Mouse (Mus musculus): ENCODE measurements at regions not wholly inside any gene's neighbourhood (a gene's known extent, or its start where the extent isn't known, plus 50 kb on each side); places are given as distances from the start of the nearest gene placed in this dataset.

DNA sequence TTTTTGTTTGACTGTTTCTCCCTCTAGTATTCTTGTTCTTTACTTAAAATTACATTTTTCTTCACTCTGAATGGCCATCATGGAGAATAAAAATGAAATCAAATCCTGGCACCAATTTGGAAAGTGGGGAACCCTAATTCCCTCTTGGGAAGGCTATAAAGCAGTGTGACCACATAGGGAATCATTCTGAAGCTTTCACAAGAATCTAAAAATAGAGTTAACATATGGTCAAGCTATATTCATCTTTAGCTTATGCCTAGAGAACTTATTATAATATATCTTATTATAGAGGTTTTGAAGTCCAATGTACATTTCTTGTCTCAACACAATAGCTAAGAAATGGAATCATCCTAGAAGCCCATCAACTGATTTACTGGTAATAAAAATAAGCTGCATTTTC, 448.5 kb downstream of the Slco4c1 start:
- Histone ChIP-seq H3K9ac (ENCODE audit: low read depth, low read length) (no peak overlapping the region), H3K79me2 (ENCODE audit: control insufficient read depth, insufficient read depth, low read length) (no peaks in the 10 kb centered on the region), H3K4me3 (ENCODE audit: insufficient read depth, low read depth, low read length) (no peak overlapping the region), H3K36me3 (ENCODE audit: control insufficient read depth, insufficient read depth, low read length) (no peaks in the 10 kb centered on the region), H3K4me1 (ENCODE audit: control insufficient read depth, insufficient read depth, low read length) (no peaks in the 10 kb centered on the region), H3K27ac (replicated peaks; ENCODE audit: insufficient read depth, low read depth, low read length) (no peak overlapping the region), H3K27me3 (ENCODE audit: control insufficient read depth, insufficient read depth, low read length) (no peaks in the 10 kb centered on the region)
- no peak for DNase-seq (ENCODE audit: extremely low read depth, low read depth, low spot score)
- TF ChIP-seq POLR2A (IDR thresholded peaks at IDR 0.05; ENCODE audit: extremely low read depth, insufficient read depth, low read length) = no peak
- TF ChIP-seq CTCF (IDR thresholded peaks at IDR 0.05; ENCODE audit: low read depth, low read length) = no peak

DNA sequence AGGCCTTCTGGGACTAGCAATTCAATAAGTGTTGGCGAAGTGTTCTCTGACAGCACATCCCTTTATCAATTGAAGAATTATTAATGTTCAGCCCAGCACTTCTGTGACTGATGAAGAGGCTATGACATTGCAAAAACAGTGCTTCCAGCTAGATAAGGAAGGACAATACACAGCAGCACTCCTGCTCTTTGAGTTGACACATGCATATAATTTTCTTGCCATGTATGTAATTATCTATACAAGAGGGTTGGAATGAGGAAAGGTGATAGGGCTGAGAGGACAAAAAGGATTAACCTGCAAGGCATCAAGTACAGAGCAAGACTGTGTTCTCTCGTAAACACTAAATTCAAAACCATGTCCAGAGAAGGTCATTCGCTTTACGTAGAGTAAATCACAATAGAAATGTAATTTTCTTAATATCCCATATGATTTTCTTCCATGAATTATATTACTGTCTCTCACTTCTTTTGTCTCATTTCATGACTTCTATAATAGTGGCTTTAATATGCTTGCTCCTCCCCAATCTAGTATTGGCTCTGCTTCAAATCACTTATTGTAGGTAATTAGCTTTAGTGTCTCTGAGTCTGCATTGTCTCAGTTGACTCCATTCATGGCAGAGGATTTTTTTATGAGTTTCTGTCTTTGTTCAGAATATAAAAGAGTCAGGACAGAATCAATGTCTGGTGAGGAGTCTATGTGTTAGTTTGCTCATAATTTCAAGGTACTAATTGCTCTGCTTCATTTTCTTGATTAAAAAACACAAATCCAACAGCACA, 460.9 kb downstream of the Slco4c1 start:
- Histone ChIP-seq H3K27me3 (ENCODE audit: control insufficient read depth, insufficient read depth, low read length) (no peaks in the 10 kb centered on the region), H3K9ac (ENCODE audit: low read depth, low read length) (no peak overlapping the region), H3K36me3 (ENCODE audit: control insufficient read depth, insufficient read depth, low read length) (no peaks in the 10 kb centered on the region), H3K4me1 (ENCODE audit: control insufficient read depth, insufficient read depth, low read length) (no peaks in the 10 kb centered on the region), H3K79me2 (ENCODE audit: control insufficient read depth, insufficient read depth, low read length) (no peaks in the 10 kb centered on the region), H3K27ac (replicated peaks; ENCODE audit: insufficient read depth, low read depth, low read length) (no peak overlapping the region), H3K4me3 (ENCODE audit: insufficient read depth, low read depth, low read length) (no peak overlapping the region)
- TF ChIP-seq POLR2A (IDR thresholded peaks at IDR 0.05; ENCODE audit: extremely low read depth, insufficient read depth, low read length) = no peak
- no peak for TF ChIP-seq CTCF (IDR thresholded peaks at IDR 0.05; ENCODE audit: low read depth, low read length)
- WGBS = 87% methylated on average over 4 of the region's 4 CpGs
- DNase-seq (ENCODE audit: extremely low read depth, low read depth, low spot score) = no peak

DNA sequence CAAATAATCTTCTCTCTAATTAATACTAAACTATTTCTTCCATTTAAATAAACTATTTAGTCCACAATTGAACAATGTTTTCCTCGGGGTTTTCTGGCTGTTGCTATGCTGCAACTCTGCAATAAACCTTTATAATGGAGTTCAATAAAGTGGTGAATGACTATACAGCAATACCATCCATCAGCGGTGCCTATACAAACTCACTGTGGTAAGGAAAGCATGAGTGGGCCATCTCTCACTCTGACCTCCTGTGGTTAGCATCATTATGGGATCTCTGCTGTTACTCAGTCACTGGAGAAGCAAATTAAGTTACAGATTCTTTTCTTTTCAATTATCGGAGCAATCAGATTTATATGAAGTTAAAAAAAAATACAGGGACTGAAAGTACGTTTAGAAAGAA, 474.0 kb downstream of the Slco4c1 start:
- 64% methylated on average over 4 of the region's 4 CpGs for WGBS
- Histone ChIP-seq H3K4me3 (ENCODE audit: insufficient read depth, low read depth, low read length) (no peak overlapping the region), H3K27me3 (ENCODE audit: control insufficient read depth, insufficient read depth, low read length) (no peaks in the 10 kb centered on the region), H3K4me1 (ENCODE audit: control insufficient read depth, insufficient read depth, low read length) (no peaks in the 10 kb centered on the region), H3K9ac (ENCODE audit: low read depth, low read length) (no peak overlapping the region), H3K27ac (replicated peaks; ENCODE audit: insufficient read depth, low read depth, low read length) (no peak overlapping the region), H3K79me2 (ENCODE audit: control insufficient read depth, insufficient read depth, low read length) (no peaks in the 10 kb centered on the region), H3K36me3 (ENCODE audit: control insufficient read depth, insufficient read depth, low read length) (no peaks in the 10 kb centered on the region)
- DNase-seq (ENCODE audit: extremely low read depth, low read depth, low spot score) = no peak
- no peak for TF ChIP-seq POLR2A (IDR thresholded peaks at IDR 0.05; ENCODE audit: extremely low read depth, insufficient read depth, low read length)
- TF ChIP-seq CTCF (IDR thresholded peaks at IDR 0.05; ENCODE audit: low read depth, low read length) = no peak

DNA sequence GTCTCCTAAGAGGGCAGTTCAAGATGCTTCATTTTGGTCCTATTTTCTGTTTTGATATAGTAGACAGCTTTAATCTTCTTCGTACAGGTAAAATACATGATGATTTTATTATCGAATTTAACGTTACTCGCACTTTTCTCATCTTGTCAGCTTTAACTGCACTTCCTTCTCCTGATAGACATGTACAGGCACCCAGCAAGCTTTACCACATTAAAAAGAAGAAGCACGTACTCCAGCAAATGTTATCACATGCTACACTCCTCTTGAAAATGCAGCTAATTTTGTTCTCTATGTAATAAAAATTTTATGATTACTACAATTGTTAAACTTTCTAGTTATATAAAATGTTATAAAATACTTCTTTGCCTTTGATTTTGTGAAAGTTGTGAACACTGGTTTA, 483.6 kb downstream of the Slco4c1 start:
- H3K27me3 ChIP-seq (ENCODE audit: control insufficient read depth, insufficient read depth, low read length) = no peaks in the 10 kb centered on the region
- no peaks in the 10 kb centered on the region for H3K4me1 ChIP-seq (ENCODE audit: control insufficient read depth, insufficient read depth, low read length)
- H3K4me3 ChIP-seq (ENCODE audit: insufficient read depth, low read depth, low read length) = no peak overlapping the region
- TF ChIP-seq POLR2A (IDR thresholded peaks at IDR 0.05; ENCODE audit: extremely low read depth, insufficient read depth, low read length) (no peak), CTCF (IDR thresholded peaks at IDR 0.05; ENCODE audit: low read depth, low read length) (no peak)
- no peak overlapping the region for H3K9ac ChIP-seq (ENCODE audit: low read depth, low read length)
- DNase-seq (ENCODE audit: extremely low read depth, low read depth, low spot score) = no peak
- no peak overlapping the region for H3K27ac ChIP-seq (replicated peaks; ENCODE audit: insufficient read depth, low read depth, low read length)
- H3K36me3 ChIP-seq (ENCODE audit: control insufficient read depth, insufficient read depth, low read length) = no peaks in the 10 kb centered on the region
- 85% methylated on average over 5 of the region's 5 CpGs for WGBS
- H3K79me2 ChIP-seq (ENCODE audit: control insufficient read depth, insufficient read depth, low read length) = no peaks in the 10 kb centered on the region

DNA sequence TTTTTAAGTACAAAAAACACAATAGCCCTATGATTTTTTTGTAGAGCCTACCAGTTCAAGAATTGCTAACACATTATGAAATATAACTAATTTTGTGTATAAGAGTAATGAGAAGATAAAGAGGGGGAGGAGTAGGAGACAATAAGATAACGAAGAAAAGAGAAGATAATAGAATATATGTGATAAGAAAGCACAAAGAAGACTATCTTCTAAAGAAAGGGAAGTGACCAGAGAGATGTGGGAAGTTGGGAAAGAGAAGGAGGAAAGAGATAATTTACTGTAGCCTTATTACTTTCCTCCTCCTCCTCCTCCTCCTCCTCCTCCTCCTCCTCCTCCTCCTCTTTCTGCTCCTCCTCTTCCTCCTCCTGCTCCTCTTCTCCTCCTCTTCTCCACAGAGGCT, 486.1 kb downstream of the Slco4c1 start:
- Histone ChIP-seq H3K27me3 (ENCODE audit: control insufficient read depth, insufficient read depth, low read length) (no peaks in the 10 kb centered on the region), H3K9ac (ENCODE audit: low read depth, low read length) (no peak overlapping the region), H3K4me1 (ENCODE audit: control insufficient read depth, insufficient read depth, low read length) (no peaks in the 10 kb centered on the region), H3K36me3 (ENCODE audit: control insufficient read depth, insufficient read depth, low read length) (no peaks in the 10 kb centered on the region), H3K4me3 (ENCODE audit: insufficient read depth, low read depth, low read length) (no peak overlapping the region), H3K79me2 (ENCODE audit: control insufficient read depth, insufficient read depth, low read length) (no peaks in the 10 kb centered on the region), H3K27ac (replicated peaks; ENCODE audit: insufficient read depth, low read depth, low read length) (no peak overlapping the region)
- no peak for DNase-seq (ENCODE audit: extremely low read depth, low read depth, low spot score)
- TF ChIP-seq POLR2A (IDR thresholded peaks at IDR 0.05; ENCODE audit: extremely low read depth, insufficient read depth, low read length) (no peak), CTCF (IDR thresholded peaks at IDR 0.05; ENCODE audit: low read depth, low read length) (no peak)
- 74% methylated on average over 1 of the region's 1 CpGs for WGBS

DNA sequence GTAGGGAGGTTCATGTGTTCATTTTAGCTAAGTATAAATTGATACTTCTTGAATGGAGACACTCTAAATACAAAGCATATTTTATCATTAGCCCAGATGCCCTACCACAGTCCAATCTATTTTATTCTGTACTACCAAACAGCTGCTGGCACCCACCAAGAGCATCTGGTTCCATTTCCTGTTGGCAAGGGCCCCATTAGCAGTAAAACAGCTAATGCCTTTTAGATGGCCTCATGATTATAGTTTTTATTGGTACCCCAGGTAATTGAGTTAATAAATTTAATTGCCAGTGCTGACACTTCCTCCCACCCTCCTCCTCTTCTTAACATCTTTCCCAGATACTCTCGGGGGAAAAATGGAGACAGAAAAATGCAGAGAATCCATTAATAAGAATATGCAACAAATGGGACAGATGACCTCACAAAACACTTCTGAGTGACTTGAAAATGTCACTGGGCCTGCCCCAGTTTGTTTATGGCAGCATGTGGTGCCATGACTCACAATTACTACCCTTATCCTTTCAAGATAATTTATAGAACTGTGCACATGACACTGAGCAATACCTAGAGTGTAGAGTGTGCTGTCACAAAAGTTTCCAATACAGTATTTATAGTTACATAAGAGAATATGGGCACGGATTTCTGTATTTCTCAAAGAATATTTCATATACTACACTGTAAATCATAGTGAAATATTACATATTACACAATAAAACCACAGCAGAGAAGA, 509.1 kb downstream of the Slco4c1 start:
- DNase-seq (ENCODE audit: extremely low read depth, low read depth, low spot score) = no peak
- H3K36me3 ChIP-seq (ENCODE audit: control insufficient read depth, insufficient read depth, low read length) = no peaks in the 10 kb centered on the region
- no peak for TF ChIP-seq POLR2A (IDR thresholded peaks at IDR 0.05; ENCODE audit: extremely low read depth, insufficient read depth, low read length)
- no peak for TF ChIP-seq CTCF (IDR thresholded peaks at IDR 0.05; ENCODE audit: low read depth, low read length)
- H3K4me1 ChIP-seq (ENCODE audit: control insufficient read depth, insufficient read depth, low read length) = no peaks in the 10 kb centered on the region
- H3K79me2 ChIP-seq (ENCODE audit: control insufficient read depth, insufficient read depth, low read length) = no peaks in the 10 kb centered on the region
- H3K9ac ChIP-seq (ENCODE audit: low read depth, low read length) = no peak overlapping the region
- 46% methylated on average over 2 of the region's 2 CpGs for WGBS
- H3K4me3 ChIP-seq (ENCODE audit: insufficient read depth, low read depth, low read length) = no peak overlapping the region
- H3K27me3 ChIP-seq (ENCODE audit: control insufficient read depth, insufficient read depth, low read length) = no peaks in the 10 kb centered on the region
- no peak overlapping the region for H3K27ac ChIP-seq (replicated peaks; ENCODE audit: insufficient read depth, low read depth, low read length)

Data from liver, adult 2 months (tissue).